Mouse (Mus musculus) E14TG2a.4 (cell line): ENCODE measurements around the gene Fcgr4.
"Not testable (repeated sequence)": the region's sequence is repeated elsewhere in the genome, so short reads cannot be mapped to it uniquely, and the experiment has no call there.

Experiments used
- CTCF ChIP-seq: conservative IDR thresholded peaks from 2 replicates; pipeline ENCODE4 v1.5.1; 2014; ENCODE audit warnings: low read length
- NANOG ChIP-seq: IDR thresholded peaks from 2 replicates; pipeline ENCODE4 v1.6.1; 2014; ENCODE audit warnings: borderline replicate concordance, low read length, mixed read lengths
- POU5F1 ChIP-seq: IDR thresholded peaks from 2 replicates; pipeline ENCODE4 v1.6.1; 2014; ENCODE audit warnings: low read length, borderline replicate concordance

DNA sequence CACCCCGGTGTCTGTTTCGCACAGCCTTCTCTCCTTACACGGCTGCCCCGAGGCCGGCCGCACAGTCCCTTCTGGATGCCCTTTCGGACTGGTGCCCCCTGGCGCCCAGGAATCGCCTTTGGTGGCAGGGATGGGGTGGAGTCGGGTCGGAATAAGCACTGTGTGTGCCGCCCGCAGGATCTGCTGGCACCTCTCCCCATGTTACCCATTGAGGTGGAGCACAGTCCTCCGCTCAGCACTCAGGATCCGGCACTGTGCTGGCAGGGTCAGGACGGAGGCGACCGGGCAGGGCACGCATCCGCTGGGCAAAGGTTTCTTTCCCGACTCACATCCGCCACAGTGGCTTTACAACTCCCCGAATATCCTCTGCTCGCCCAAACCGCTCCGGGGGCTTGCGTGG is 59.2 kb downstream of the Fcgr4 start:
- TF ChIP-seq CTCF, NANOG, POU5F1: not testable (repeated sequence)
